Mouse (Mus musculus) cerebellum, adult 11 months (tissue): ENCODE measurements around the gene Chrna4.

Source experiments
- DNase-seq: peaks from one replicate; pipeline ENCODE4 v3.0.0; 2022

The Chrna4 gene

GRCm38 (mm10) chr2:181035186-181035585 lies 8.2 kb downstream of the Chrna4 start:
- DNase-seq = no peak

DNA sequence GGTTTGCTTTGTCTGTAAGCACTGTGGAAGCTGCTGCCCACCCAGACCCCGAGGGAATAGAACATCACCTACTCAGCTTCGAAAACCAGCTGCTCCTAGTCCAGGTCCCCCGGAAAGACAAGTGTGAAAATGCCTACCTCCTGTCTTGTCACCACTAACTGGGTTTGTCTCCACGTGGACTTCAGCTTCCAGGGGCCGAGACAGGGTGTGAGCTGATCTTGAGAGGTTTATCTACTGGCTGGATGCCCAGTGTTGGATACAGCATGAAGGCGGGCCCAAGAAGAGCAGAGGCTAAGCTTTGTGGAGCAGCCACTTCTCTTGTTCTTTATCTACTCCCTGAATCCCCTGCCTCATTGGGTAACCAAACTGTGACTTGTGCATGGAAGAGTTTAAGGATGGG lies 10.0 kb downstream of the Chrna4 start:
- no peak for DNase-seq

- peak; percentile 75 for DNase-seq
These were observed 10.9 kb downstream of the Chrna4 start for GRCm38 (mm10) chr2:181032407-181032806.

DNA sequence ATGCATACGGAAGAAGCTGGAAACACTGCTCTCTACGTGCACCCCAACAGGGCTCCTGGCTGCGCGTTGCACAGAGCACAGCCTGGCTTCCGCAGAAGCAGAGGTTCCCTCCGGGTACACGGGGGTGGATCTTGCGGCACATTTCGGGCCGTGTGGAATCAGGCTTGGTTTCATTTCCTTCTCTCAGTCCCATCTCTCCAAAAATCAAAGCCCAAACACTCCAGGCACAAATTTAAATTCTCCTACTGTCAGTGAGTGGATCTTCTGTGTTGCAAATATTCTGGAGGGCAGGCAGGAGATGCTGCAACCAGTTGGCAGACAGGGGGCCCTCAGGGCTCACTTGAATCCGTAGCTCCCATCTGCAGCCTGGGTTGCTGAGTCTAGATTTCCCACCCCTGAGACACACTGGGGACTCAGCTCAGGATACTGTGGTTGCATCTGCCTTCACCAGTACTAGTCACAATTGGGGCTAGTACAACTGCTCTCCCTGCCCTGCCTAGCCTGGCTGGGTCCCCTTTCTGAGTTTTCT lies 11.9 kb downstream of the Chrna4 start:
- DNase-seq = no peak

DNA sequence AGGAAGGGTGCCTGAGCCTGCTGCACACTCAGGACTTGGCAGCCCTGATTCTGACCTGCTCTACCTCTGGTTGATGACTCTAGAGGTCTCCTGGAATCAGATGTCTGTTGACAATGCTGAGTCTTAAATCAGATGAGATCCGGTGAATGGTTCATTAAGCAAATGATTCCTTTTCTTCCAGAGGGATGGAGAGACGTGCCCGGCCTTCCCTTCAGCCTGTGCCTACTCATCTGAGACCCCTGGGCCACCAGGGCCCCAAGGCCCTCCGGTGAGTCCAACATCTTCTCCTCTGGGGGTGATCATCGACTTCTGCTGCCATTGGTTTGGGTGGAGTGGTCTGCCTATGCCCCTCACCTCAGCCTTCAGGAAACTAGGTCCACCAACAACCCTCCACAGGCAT lies 35.0 kb downstream of the Chrna4 start:
- DNase-seq = no peak

GRCm38 (mm10) chr2:181007054-181007453 lies 36.3 kb downstream of the Chrna4 start:
- DNase-seq = no peak

DNA sequence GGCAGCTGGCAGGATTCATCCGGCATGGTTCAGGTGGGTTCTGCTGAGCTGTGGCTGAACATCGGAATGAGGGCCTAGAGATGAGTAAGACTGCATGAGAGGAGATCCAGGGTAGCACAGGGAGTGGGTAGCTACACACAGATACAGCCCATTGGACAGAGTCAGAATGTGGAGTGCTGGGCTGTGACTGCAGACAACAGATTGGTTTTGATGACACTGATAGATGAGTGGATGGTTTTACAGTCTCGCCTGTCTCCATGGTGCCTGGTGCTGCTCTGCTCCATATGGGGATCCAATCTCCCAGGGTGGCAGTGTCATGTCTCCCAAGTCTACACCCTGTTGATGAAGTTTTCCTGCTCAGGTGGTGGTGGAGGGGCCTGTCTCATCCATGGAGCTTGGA lies 46.4 kb downstream of the Chrna4 start:
- no peak for DNase-seq

DNA sequence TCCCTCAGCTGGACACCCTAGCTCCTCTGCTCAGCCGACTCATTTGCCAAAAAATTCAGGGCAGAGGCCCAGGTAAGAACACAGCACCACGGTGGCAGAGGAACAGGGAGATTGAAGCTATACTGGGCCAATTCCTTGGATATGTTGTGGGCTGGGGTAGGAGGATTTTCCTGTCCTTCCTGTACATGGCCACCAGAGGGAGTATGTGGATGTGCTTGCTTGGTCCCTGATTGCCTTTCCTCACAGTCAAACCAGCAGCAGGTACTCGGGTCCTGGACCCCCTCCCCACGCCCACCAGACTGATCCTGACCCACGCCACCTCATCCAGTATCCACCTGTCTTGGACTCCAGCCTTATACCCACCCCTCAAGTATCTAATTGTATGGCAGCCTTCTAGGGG lies 46.9 kb downstream of the Chrna4 start:
- peak; percentile 30 for DNase-seq

GRCm38 (mm10) chr2:180995457-180995856 lies 47.9 kb downstream of the Chrna4 start:
- DNase-seq = no peak

DNA sequence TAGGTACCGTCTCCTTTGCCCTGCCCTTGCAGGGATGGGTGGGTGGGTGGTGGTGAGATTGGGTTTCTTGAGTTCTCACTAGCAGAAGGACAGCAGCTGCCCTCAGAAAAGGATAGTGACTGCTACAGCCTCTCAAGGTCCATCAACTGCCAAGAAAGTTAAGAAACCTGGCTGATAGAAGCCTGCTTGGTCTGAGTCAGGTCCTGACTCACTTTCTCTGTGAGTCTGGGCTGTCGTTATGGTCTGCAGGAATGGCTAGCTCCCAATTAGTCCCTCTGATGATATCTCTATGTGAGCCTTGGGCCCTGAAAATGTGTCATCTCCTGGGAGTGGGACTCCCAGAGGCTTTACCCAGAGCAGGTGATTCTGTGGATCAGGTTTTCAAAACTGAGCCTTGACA lies 49.0 kb downstream of the Chrna4 start:
- no peak for DNase-seq

DNA sequence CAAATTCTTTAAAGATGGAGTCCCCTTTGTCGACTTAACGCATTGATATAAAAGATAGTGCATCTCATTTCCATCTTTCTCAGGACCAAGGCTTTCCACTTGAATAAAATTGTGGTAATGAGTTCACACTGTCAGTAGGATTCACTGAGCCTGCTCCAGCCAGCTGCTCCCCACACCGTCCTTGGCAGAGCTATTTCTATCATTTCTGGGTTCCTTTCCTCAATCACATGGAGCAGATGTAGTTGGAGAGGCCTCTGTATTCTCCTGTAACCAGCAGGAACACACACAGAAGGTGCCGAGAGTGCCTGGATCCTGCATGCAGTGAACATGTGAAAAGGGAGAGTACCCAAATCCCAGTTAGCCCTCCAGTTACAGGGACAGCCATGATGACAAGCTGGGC lies 53.0 kb downstream of the Chrna4 start:
- DNase-seq = no peak

- no peak for DNase-seq
These were observed 54.4 kb downstream of the Chrna4 start for GRCm38 (mm10) chr2:180988948-180989347.

- no peak for DNase-seq
These were observed 54.9 kb downstream of the Chrna4 start for GRCm38 (mm10) chr2:180988347-180988913.

GRCm38 (mm10) chr2:180987432-180988030 lies 55.8 kb downstream of the Chrna4 start:
- no peak for DNase-seq

- DNase-seq = no peak
These were observed 56.3 kb downstream of the Chrna4 start for GRCm38 (mm10) chr2:180987001-180987400.

DNA sequence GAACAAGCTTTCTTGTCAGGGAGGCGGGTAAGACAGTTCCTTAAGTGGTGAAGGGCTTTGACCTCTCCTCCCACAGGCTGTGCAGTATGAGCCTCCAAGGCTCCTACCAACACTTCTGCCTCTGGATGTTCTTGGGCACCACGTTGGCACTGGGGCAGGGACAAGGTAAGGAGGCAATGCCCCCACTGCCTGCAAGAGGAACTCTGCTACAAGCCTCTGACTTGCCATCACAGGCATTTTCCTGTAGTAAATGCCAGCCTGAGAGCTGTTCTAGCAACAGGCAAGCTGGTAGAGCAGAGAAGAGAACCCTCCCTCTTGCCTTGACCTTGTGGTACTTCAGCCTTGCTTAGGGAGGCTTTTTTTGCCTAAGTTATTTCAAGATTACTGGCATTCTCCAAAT lies 56.9 kb downstream of the Chrna4 start, which contains the start of gene Col20a1:
TSS of gene Col20a1 (plus strand) at position 87 of the 400 bp plus-strand sequence.
- no peak for DNase-seq

DNA sequence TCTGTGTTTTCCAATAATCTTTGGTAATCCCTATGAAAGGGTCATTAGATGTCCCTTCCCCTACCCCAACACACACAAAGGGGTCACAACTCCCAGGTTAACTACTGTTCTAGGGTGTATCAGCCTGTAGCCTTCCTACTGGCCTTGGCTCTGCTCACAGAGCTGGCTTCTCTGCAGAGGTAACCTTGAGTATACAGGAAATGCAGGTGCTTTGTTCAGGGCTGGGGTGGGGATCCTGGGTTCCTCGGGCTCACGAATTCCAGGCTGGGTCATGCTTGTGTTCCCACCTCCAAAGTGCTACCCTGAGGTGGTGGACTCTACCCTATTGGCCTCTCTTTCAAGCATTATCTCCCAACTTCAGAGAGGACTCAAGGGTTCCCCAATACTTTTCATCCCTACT lies 57.7 kb downstream of the Chrna4 start:
- no peak for DNase-seq

DNA sequence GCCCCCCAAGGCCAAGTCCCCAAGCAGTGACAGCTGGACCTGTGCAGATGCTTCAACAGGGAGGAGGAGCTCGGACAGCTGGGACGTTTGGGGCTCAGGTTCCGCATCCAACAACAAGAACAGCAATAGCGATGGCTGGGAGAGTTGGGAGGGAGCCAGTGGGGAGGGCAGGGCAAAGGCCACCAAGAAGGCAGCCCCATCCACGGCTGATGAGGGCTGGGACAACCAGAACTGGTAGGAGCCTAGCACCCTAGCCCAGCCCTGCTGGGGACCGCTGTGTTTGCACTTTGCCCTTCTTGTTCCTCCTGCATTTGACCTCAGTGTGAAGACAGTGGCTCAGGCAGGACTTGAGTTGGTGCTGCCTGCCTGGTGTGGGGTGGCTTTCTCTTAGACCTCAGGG lies 62.2 kb downstream of the Chrna4 start:
- DNase-seq = no peak
